Mouse (Mus musculus): ENCODE measurements around the gene Igf1r. TPM values are rescaled to one million over a fixed set of nuclear protein-coding genes. Genes with fewer than 3 reads are reported as not detected.
A peak's percentile ranks its signal among the peaks of the same experiment; 100 is the strongest.

Gene Igf1r
- total RNA-seq, 4 experiments from 2014 or later, result 7.5 to 9.4 (median 8.0) TPM

DNA sequence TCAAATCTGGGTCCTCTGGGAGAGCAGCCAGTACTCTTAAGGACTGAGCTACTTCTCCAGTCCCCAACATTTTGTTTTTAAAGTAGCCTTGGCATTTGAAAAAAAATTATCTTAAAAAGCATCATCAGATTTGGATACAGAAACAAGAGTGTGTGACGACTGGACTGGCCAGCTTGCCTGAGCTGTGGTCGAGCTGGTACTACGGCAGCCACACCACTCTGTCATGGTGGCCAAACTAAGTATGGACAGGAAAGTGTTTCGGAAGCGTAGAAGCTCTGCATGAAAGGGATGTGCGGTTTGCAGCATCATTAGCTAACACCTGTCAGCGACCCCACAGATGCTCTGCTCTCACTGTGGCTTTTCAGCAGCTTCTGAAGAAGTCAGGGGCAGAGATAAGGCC, 53.4 kb downstream of the Igf1r start:
- no peak for DNase-seq (ENCODE audit: low spot score in 2 of 2)

GRCm38 (mm10) chr7:68006496-68006895, 53.9 kb downstream of the Igf1r start:
- DNase-seq (ENCODE audit: low spot score in 2 of 2), result no peak

- no peak for DNase-seq (ENCODE audit: low spot score in 2 of 2)
Measured at GRCm38 (mm10) chr7:68009635-68010034, 57.0 kb downstream of the Igf1r start.

- no peak for DNase-seq (ENCODE audit: low spot score in 2 of 2)
Measured at GRCm38 (mm10) chr7:68010168-68010567, 57.5 kb downstream of the Igf1r start.

GRCm38 (mm10) chr7:68010802-68011201, 58.2 kb downstream of the Igf1r start:
- no peak for DNase-seq (ENCODE audit: low spot score in 2 of 2)

DNA sequence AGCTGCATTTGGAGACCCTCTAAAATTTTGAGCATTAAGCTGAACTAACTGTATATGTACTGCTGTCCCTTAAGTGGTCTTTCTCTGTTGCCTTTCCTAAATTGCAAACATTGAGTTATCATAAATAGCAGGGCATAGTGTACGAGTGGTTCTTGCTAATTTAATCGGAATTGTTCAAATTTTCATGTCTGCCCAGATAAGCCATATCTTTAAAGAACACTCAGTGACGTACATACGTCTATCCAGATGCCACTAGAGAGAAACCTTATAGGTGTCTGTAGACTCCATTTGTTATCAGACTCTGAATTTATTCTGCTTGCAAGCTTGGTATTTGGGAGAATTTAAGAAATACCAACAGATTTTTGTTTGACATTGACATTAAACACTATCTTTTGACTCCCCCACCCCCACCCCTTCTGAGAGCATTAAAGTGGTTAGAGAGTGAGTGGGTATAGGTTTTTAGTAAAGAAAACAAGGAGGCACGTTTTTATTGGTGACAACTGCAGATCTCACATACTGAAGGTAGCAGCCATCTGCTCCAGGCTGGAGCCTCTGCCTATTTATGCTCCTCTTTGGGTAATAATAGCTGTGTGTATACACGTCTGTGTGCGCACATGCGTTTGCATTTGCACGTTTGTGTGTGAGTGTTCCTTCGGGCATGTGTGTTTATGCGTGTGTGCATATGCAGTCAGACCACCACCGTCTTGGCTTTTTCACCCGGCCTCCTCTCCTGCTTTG, 58.9 kb downstream of the Igf1r start:
- no peak for DNase-seq (ENCODE audit: low spot score in 2 of 2)

GRCm38 (mm10) chr7:68012123-68012474, 59.5 kb downstream of the Igf1r start:
- no peak for DNase-seq (ENCODE audit: low spot score in 2 of 2)

DNA sequence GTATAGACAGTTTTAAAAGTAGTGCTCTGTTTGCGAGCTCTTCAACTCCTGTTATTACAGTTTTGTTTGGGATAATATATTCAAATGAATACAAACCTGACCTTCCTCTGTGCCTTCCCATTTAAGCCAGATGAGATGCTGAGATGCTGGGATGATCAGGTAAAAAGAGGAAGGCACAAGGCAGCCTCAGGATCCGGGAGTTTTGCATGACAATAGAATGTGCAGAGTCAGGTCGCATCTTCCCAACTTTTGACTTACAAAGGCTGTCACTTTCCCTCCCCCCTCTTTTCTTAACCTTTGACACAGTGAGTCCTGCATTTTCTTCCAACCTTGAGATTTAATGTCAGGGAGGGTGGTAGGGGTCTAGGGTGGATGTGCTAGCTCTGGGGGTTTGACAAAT, 61.9 kb downstream of the Igf1r start:
- DNase-seq (ENCODE audit: low spot score in 2 of 2), result no peak

GRCm38 (mm10) chr7:68015404-68015803, 62.8 kb downstream of the Igf1r start:
- DNase-seq (ENCODE audit: low spot score in 2 of 2), result no peak

DNA sequence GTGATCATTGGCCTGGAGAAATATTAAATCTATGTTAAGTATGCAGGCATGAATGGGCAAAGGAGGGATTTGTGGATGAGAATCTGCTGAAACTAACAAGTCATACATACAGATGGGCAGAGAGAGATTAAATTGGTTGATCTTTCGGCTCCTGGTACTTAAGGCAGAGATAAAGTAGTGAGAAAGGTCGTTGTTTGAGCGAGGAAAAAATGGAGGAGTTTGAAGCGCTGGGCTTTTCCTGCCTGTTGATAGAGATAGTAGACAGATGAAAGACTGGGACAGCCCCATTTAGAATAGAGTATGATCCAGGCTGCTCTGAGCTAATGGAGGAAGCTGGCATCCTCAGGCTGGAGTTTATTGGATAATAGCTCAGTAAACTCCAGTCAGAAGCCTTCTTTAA, 65.4 kb downstream of the Igf1r start:
- DNase-seq (ENCODE audit: low spot score in 2 of 2), result no peak

GRCm38 (mm10) chr7:68020556-68020955, 67.9 kb downstream of the Igf1r start:
- DNase-seq (ENCODE audit: low spot score in 2 of 2), result no peak

- DNase-seq (ENCODE audit: low spot score in 2 of 2), result peak; percentile 8 to 37
Measured at GRCm38 (mm10) chr7:68021741-68022140, 69.1 kb downstream of the Igf1r start.

DNA sequence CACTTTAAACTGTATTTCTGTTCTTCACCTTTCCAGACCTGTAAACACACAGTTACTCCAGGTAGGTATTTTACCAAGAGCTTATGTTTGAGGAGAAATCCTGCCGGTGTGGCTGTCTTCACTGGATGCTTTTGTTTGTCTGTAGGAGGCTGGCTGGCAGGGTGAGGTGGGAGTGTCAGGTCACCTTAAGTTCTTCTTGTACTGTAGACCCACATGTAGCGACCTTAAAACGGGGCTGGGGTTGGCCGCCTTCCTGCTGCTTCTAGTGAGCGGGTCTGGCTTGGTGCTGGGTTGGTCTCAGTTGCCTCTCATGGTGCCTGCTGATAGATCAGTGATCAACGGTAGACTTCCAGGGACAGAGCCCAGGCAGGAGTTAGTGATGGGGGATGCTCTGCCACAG, 69.6 kb downstream of the Igf1r start:
- no peak for DNase-seq (ENCODE audit: low spot score in 2 of 2)

GRCm38 (mm10) chr7:68023882-68024281, 71.3 kb downstream of the Igf1r start:
- no peak for DNase-seq (ENCODE audit: low spot score in 2 of 2)

DNA sequence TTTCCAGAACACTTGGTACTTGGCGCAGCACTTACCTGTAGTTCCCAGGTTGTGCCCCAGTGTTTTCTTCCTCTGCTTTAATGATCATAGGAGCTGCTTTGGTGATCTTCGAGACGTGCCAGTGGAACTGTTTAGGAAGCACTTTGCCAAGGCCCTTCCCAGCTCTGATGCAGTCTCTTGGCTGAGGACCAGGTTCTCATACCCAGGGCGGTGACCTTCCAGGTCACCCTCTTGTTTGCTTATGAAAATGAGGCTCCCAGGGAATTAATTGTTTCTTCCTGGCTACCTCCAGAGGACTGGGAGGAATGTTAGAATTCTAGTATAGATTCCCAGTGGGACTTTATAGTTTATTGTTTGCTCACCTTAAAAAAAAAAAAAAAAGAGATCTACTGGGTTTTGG, 72.0 kb downstream of the Igf1r start:
- DNase-seq (ENCODE audit: low spot score in 2 of 2), result no peak

GRCm38 (mm10) chr7:68025396-68025795, 72.8 kb downstream of the Igf1r start:
- DNase-seq (ENCODE audit: low spot score in 2 of 2), result no peak

DNA sequence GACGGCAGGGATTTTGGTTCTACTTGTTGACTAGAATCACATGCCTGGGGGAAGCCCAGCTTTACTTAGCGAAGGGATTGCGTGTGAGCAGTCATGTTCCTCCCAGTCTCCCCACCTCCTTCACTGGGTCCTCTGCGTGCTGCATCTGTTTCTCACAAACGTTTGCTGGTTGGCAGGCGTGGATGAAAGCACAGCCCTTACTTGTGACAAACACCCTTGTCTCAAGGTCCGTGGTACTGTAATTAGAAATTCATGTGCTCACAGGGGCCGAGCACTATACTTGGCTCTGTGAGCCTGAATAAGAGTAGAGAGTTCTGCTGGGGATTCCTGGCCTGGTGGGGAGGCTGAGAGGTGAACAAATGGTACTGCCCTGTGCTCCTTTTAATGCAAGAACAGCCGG, 73.4 kb downstream of the Igf1r start:
- DNase-seq (ENCODE audit: low spot score in 2 of 2), result no peak

GRCm38 (mm10) chr7:68028167-68028566, 75.5 kb downstream of the Igf1r start:
- no peak for DNase-seq (ENCODE audit: low spot score in 2 of 2)

DNA sequence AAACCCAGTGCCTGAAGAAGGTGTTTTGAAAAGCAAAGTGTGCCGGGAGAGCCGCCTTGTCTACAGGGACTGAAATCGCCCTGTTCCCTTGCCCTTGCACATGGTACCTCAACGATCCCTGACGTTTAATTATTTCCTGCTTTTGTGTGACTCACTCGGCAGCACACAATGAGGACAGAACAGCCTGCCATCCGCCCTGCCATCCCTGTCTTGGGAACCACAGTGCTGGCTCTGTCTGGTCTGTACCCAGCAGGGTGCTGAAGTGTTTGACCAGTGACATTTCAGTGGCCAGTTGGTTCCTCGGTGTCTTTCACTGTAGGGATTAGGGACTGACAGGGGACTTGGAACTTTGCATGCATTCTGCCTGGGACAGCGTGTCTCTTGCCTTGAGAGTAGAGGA, 78.2 kb downstream of the Igf1r start:
- no peak for DNase-seq (ENCODE audit: low spot score in 2 of 2)

DNA sequence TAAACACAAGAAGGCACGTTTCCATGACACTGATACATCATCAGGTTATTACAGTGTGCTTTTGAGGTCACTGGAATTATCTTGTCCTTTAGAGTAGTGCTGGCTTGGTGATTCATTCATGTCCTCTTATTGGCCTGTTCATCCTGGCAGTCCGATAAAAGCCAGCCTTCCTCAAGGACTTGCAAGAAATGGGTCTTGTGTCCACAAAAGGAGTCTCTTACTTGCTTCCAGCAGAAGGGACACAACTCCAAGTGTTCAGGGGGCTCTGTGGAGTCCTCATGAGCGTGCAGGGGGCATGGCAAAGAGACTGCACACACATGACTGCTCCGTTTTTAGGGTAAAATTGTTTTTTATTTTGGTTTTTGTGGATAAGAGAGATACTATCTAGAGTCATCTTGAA, 83.9 kb downstream of the Igf1r start:
- no peak for DNase-seq (ENCODE audit: low spot score in 2 of 2)

- DNase-seq (ENCODE audit: low spot score in 2 of 2), result no peak
Measured at GRCm38 (mm10) chr7:68038846-68039245, 86.2 kb downstream of the Igf1r start.

DNA sequence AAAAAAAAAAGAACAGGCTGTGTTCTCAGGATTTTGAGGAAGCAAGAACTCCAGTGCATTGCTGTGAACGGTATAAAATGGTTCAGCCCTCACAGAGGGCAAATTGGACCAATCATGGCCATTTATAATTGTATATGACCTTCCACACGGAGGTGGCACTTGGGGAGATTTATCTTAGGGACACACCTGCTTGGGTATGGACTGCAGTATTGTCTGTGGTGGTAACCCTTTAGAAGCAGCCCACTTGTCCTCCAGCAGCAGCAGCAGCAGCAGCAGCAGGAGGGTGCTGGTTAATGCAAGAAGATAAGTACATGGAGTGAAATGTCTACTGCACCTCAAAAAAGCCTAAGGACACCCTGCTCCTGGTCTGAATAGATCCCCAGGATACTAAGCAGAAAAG, 86.9 kb downstream of the Igf1r start:
- DNase-seq (ENCODE audit: low spot score in 2 of 2), result no peak

- no peak for DNase-seq (ENCODE audit: low spot score in 2 of 2)
Measured at GRCm38 (mm10) chr7:68044621-68045020, 92.0 kb downstream of the Igf1r start.

DNA sequence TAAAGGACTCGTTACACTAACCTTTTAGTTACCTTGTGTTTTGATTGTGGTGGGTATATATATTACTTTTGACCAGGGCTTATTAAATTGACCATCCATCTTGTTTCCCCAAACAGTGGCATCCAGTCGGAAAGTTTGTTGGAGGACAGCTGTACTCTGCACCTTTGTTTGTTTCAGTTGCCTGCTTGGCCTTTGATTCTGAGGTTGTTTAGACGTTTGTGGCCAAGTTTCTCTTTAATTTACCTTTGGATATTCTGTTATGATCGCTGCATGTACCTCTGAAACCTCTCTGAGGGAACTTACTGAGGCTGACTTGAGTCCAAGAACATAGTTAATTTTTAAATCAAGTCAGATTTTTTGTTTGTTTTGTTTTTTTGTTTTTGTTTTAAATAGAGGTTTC, 94.5 kb downstream of the Igf1r start:
- DNase-seq (ENCODE audit: low spot score in 2 of 2), result no peak

Data from gastrocnemius, adult 8-10 months (tissue).